Mouse (Mus musculus) gastrocnemius, adult 18-20 months (tissue): ENCODE results near the gene Aktip. TPM values are rescaled to one million over a fixed set of nuclear protein-coding genes. Genes with fewer than 3 reads are reported as not detected.

ENCODE experiments used
- total RNA-seq, 2 experiments: library from RNA; stranded (reverse); gene quantifications; 2 replicates each; pipeline ENCODE4 v1.2.3; 2021

Aktip gene
- total RNA-seq, 2 experiments from 2014 or later = 58.7 to 71.0 TPM

Other genes with a start within 250 kb of the Aktip start
- 10 to 100 TPM; 35.9 to 41.8 TPM for gene Rbl2, start 129.9 kb downstream of the Aktip start, total RNA-seq
- gene Rpgrip1l, start 113.3 kb upstream of the Aktip start, total RNA-seq = 1 to 10 TPM; 1.8 to 4.6 TPM
- 10 to 100 TPM; 81.2 to 87.6 TPM for gene Fto, start 113.5 kb upstream of the Aktip start, total RNA-seq